Mouse (Mus musculus) neural tube, embryonic 11.5 days (tissue): Measurements from ENCODE around the gene Slc22a16. TPM values are rescaled to one million over a fixed set of nuclear protein-coding genes. Genes with fewer than 3 reads are reported as not detected.

Experiments used
- ATAC-seq: fragments of 200-750 bp; cut with Nextera tagmentation; 2 replicates; pipeline ENCODE4 v1.8.0; 2017; ENCODE audit warnings: moderate number of reproducible peaks, mild to moderate bottlenecking, moderate TSS enrichment, moderate library complexity; ENCODE audit not compliant: insufficient read depth, low FRiP score, low TSS enrichment
- DNase-seq: peaks from one replicate; pipeline ENCODE4 v3.0.0-alpha.2; 2015; ENCODE audit warnings: low spot score
- H3K27ac ChIP-seq: fragments of 300-500 bp; sonication (generic); 2 replicates; pipeline ENCODE4 v1.5.1; 2014; ENCODE audit warnings: low read depth, mild to moderate bottlenecking, low read length
- H3K27me3 ChIP-seq: fragments of 300-500 bp; sonication (generic); 2 replicates; pipeline ENCODE4 v1.6.1; 2014; ENCODE audit warnings: mild to moderate bottlenecking, low read length, mixed read lengths; ENCODE audit not compliant: control insufficient read depth, insufficient read depth
- H3K36me3 ChIP-seq: fragments of 300-500 bp; sonication (generic); 2 replicates; pipeline ENCODE4 v1.6.1; 2014; ENCODE audit warnings: mild to moderate bottlenecking, low read length, moderate library complexity, mixed read lengths; ENCODE audit not compliant: control insufficient read depth, insufficient read depth
- H3K4me1 ChIP-seq: fragments of 300-500 bp; sonication (generic); 2 replicates; pipeline ENCODE4 v1.6.1; 2014; ENCODE audit warnings: low read length, mixed read lengths; ENCODE audit not compliant: control insufficient read depth, insufficient read depth
- H3K4me2 ChIP-seq: fragments of 300-500 bp; sonication (generic); 2 replicates; pipeline ENCODE4 v1.6.1; 2014; ENCODE audit warnings: low read depth, mild to moderate bottlenecking, moderate library complexity
- H3K4me3 ChIP-seq: fragments of 300-500 bp; sonication (generic); 2 replicates; pipeline ENCODE4 v1.5.1; 2014; ENCODE audit warnings: low read depth, low read length
- H3K9ac ChIP-seq: fragments of 300-500 bp; sonication (generic); 2 replicates; pipeline ENCODE4 v1.6.1; 2014; ENCODE audit warnings: mild to moderate bottlenecking, low read length
- H3K9me3 ChIP-seq: fragments of 300-500 bp; sonication (generic); 2 replicates; pipeline ENCODE4 v1.6.1; 2016; ENCODE audit warnings: low read length; ENCODE audit not compliant: control insufficient read depth
- WGBS: fragments of 180-500 bp; shearing (Covaris S2); extraction: QIAGEN DNeasy Blood & Tissue Kit; methylation state at CpG from one replicate; pipeline ENCODE4 v1.1.7; 2014; 5-methylcytosine and 5-hydroxymethylcytosine counted together
- polyA plus RNA-seq: library from polyadenylated mRNA; unstranded; fragments of >200 nt; fragmentation: Nextera tagmentation; extraction: Ambion mirVana; gene quantifications from 2 replicates; pipeline ENCODE4 v1.2.1, GENCODE M21; 2014

The Slc22a16 gene
- polyA plus RNA-seq, 1 experiment from 2014 or later: not detected

DNA sequence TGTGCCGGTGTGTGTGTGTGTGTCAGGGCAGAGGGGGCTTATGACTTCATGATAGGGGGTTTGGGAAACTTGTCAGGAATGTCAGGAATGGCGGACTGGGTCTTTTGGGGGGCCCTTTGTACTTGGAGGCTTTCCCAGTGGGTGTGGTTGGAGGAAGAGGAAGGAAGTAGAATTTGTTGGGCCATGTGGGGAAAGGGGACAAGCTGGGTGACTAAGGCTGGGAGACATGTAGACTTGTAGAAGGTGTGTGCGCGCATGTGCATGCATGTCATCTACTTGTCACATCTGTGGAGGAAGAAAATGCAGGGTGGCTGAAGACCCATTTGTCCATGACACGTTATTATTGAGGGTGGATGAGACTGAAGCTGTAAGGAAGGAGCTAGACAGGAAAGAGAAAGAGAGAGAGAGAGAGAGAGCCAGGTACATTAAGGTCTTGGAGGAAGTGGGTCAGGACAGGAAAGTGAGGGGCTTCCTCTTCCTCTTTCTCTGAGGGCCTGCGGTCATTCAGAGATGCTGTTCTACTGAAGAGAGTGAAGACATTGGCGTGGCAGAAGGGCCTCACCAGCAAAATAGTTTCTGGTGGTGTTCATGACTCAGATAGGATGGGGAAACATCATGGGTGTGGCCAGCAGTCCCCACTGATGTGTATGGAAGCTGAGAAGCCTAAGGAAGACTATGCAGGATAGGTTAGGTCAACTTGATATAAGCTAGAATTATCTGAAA, 5.9 kb downstream of the Slc22a16 start:
- DNase-seq (no peak), ATAC-seq (no peak)
- H3K27me3 ChIP-seq: no peaks in the 10 kb centered on the region
- 0 out of 2 replicates have a peak, but pooled peaks cover 3% of the 10 kb centered on the region for H3K9me3 ChIP-seq
- no peaks in the 10 kb centered on the region for H3K4me1 ChIP-seq
- WGBS: 94% methylated on average over 7 of the region's 7 CpGs
- H3K9ac ChIP-seq: no peak overlapping the region
- H3K27ac ChIP-seq: no peak overlapping the region
- H3K4me2 ChIP-seq: no peak overlapping the region
- H3K36me3 ChIP-seq: no peaks in the 10 kb centered on the region
- H3K4me3 ChIP-seq: no peak overlapping the region

DNA sequence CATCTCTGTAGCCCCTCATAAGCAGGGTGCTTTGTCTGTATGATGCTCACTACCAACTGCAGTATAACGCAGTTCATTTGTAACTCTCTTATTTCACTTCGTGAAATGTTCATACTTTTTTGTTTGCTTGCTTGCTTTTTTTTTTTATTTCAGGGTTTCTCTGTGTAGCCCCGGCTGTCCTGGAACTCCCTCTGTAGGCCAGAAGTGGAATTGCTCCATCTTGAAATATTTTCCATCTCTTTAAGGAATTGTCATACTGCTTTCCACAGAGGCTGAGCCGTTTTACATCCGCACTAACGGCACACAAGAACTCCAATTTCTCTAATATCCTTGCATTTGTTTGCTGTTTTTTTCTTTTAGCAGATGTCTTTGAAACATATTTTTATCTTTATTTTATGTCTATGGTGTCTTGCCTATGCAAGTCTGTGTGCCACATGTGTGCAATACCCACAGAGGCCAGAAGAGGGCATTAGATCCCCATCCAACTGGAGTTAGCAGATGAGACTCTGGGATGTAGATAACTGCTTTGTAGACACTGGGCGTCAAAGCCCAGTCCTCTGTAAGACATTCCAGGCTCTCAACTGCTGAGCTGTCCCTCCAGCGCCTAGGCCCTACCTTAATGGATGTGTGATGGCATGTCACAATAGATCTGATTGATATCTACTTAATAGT, 13.6 kb downstream of the Slc22a16 start:
- H3K9me3 ChIP-seq: 0 out of 2 replicates have a peak, but pooled peaks cover 3% of the 10 kb centered on the region
- ATAC-seq (no peak), DNase-seq (peak; percentile 31)
- no peak overlapping the region for H3K9ac ChIP-seq
- H3K4me1 ChIP-seq: no peaks in the 10 kb centered on the region
- no peaks in the 10 kb centered on the region for H3K36me3 ChIP-seq
- no peak overlapping the region for H3K4me2 ChIP-seq
- no peak overlapping the region for H3K27ac ChIP-seq
- no peaks in the 10 kb centered on the region for H3K27me3 ChIP-seq
- 79% methylated on average over 8 of the region's 8 CpGs for WGBS
- H3K4me3 ChIP-seq: no peak overlapping the region

DNA sequence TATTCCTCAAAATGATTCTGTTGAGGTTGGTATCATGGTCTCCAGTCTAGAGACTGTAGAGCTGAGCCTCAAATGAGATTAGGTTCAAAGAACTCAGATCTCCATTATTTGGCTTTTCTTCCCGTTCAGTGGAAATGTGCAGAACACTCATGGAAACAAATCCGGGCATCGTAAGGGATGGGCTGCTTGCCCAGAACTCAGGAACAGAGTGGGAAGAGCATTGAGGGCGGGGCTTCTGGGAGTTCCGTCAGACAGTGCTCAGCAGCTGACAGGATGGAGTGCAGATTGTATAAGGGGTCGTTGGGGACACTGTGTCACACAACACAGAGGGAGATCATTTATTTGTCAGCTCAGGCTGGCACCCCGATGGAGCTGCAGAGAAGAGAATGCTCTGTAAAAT, 22.1 kb downstream of the Slc22a16 start:
- Histone ChIP-seq H3K27ac (no peak overlapping the region), H3K36me3 (no peaks in the 10 kb centered on the region), H3K9ac (no peak overlapping the region), H3K27me3 (no peaks in the 10 kb centered on the region), H3K4me1 (no peaks in the 10 kb centered on the region), H3K4me2 (no peak overlapping the region), H3K9me3 (no peaks in the 10 kb centered on the region), H3K4me3 (no peak overlapping the region)
- WGBS: 79% methylated on average over 7 of the region's 7 CpGs
- no peak for DNase-seq
- ATAC-seq: no peak

DNA sequence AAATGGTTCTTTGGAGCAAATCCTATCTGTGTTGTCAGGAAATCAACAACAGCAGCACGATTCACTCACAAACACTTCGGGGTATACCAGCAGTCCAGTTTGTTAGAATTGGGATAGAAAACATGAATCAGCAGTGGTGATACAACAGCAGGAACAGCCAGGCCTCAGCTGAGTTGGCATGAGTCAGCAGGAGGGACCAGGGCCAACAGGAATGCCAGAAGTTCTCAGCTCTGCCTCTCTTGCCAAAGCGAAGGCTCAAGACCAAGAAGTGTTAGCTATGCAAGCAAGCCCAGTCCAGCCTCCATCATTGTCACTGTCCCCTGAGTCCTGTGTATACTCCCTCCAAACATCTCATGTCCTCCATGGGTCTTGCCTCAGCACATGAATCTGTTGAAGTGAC, 27.0 kb downstream of the Slc22a16 start:
- no peak overlapping the region for H3K27ac ChIP-seq
- no peaks in the 10 kb centered on the region for H3K9me3 ChIP-seq
- H3K4me2 ChIP-seq: no peak overlapping the region
- H3K4me1 ChIP-seq: no peaks in the 10 kb centered on the region
- WGBS: 87% methylated on average over 3 of the region's 3 CpGs
- H3K4me3 ChIP-seq: no peak overlapping the region
- no peaks in the 10 kb centered on the region for H3K36me3 ChIP-seq
- H3K9ac ChIP-seq: no peak overlapping the region
- H3K27me3 ChIP-seq: no peaks in the 10 kb centered on the region
- no peak for ATAC-seq
- no peak for DNase-seq

DNA sequence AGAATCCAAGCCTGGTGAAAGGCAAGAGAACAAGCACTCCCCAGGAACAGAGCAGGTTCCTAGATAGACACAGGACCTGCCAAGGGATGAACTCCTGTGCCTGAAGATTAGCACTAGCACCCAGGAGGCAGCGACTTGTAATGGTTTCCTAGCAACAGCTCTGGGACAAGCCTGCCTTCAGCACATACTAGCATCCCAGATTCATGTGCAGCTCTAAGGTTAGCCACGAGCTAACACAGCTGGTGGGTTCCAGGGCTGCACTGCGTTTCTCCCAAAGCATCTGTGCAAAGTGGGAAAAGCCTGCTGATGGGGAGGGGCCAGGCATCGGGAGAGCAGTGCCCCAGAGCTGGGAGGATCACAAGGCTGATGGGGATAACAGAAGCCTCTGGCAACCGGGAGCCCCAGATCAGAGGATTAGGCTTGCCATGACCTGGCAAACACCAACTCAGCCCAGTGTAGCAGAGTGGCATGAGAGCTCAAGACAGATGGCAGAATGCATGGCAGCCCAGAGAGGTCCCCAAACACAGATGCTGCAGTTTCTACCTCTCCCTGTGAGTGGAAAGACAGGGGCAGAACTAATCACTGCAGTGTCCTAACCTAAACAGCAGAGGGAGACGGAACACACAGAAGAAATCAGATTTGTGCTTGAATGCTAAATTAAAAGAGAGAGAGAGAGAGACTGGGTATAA, 34.7 kb downstream of the Slc22a16 start:
- Histone ChIP-seq H3K9ac (no peak overlapping the region), H3K27ac (no peak overlapping the region), H3K27me3 (no peaks in the 10 kb centered on the region), H3K4me3 (no peak overlapping the region), H3K4me2 (no peak overlapping the region), H3K9me3 (0 out of 2 replicates have a peak, but pooled peaks cover 2% of the 10 kb centered on the region), H3K4me1 (no peaks in the 10 kb centered on the region), H3K36me3 (no peaks in the 10 kb centered on the region)
- 67% methylated on average over 6 of the region's 6 CpGs for whole genome bisulfite sequencing
- DNase-seq: no peak
- ATAC-seq: no peak

DNA sequence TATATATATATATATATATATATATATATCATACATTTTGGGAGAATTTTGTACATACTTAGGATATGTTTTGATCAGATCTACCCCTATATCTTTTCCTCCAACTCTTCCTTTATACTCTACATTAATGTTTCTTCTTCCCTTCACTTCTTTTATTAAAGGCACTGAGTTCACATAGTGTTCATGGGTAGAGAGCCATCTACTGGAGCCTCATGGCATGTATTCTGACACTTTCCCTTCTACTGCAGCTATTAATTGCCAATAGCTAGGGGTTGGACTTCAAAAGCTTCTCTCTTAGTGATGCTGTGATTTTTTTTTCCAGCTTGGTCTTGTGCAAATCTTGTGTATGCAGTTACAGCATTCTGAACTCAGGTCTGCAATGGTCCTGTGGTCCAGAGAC, 47.8 kb downstream of the Slc22a16 start:
- Histone ChIP-seq H3K9me3 (no peaks in the 10 kb centered on the region), H3K4me2 (no peak overlapping the region), H3K9ac (no peak overlapping the region), H3K36me3 (no peaks in the 10 kb centered on the region), H3K4me1 (no peaks in the 10 kb centered on the region), H3K27me3 (no peaks in the 10 kb centered on the region), H3K4me3 (no peak overlapping the region), H3K27ac (no peak overlapping the region)
- no peak for DNase-seq
- no peak for ATAC-seq

DNA sequence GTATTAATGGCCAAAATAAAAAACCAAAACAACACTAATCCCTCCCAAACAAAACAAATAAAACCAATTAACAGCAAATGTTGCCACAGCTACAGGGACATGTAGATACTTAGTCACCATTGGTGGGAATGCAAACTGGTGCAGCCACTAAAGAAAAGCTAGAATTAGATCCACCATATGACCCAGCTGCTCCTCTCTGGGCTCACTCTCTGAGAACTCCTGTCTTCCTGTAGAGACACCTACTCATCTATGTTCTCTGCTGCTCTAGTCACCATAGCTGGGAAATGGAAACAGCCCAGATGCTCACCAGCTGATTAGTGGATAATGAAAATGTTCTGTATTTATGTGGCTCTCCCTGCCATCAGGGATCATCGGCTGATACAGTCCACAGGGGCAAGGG, 49.6 kb downstream of the Slc22a16 start:
- ATAC-seq: no peak
- no peaks in the 10 kb centered on the region for H3K4me1 ChIP-seq
- no peak for DNase-seq
- no peaks in the 10 kb centered on the region for H3K27me3 ChIP-seq
- no peak overlapping the region for H3K4me2 ChIP-seq
- no peak overlapping the region for H3K9ac ChIP-seq
- H3K4me3 ChIP-seq: no peak overlapping the region
- H3K9me3 ChIP-seq: no peaks in the 10 kb centered on the region
- H3K36me3 ChIP-seq: no peaks in the 10 kb centered on the region
- H3K27ac ChIP-seq: no peak overlapping the region
- WGBS: 86% methylated on average over 1 of the region's 1 CpGs

DNA sequence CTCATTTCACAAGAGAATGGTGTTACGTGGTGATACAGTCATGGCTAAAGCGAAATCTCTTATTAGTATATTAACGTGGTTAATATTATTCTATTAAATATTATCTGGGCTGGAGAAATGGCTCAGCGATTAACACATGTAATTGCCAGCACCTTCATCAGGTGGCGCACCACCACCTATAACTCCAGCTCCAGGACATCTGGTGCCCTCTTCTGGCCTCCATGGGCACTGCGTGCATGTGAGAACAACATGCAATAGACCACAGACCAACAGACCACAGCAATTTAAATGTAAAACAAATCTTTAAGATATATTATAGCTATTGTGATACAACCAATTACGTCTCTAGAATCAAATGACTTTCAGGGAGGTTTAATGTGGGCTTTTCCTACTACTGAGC, 59.0 kb downstream of the Slc22a16 start:
- no peak for ATAC-seq
- peak; percentile 42 for DNase-seq

More for the DNA sequence above, 59.0 kb downstream of the Slc22a16 start:
- no peak overlapping the region for H3K9ac ChIP-seq
- H3K4me1 ChIP-seq: no peaks in the 10 kb centered on the region
- no peaks in the 10 kb centered on the region for H3K9me3 ChIP-seq
- no peaks in the 10 kb centered on the region for H3K27me3 ChIP-seq
- H3K4me3 ChIP-seq: no peak overlapping the region
- no peak overlapping the region for H3K4me2 ChIP-seq
- H3K36me3 ChIP-seq: no peaks in the 10 kb centered on the region
- 75% methylated on average over 7 of the region's 7 CpGs for WGBS
- H3K27ac ChIP-seq: no peak overlapping the region
